Mouse (Mus musculus) forebrain, embryonic 15.5 days (tissue): ENCODE results near the gene Morf4l1. TPM values are rescaled to one million over a fixed set of nuclear protein-coding genes. Genes with fewer than 3 reads are reported as not detected.
"Not testable (repeated sequence)": the region's sequence is repeated elsewhere in the genome, so short reads cannot be mapped to it uniquely, and the experiment has no call there.

Experiments
- ATAC-seq: fragments of 200-750 bp; cut with Nextera tagmentation; replicated peaks from 2 replicates; pipeline ENCODE4 v1.8.0; 2017; ENCODE audit warnings: mild to moderate bottlenecking, moderate TSS enrichment, moderate library complexity
- H3K27ac ChIP-seq: fragments of 300-500 bp; sonication (generic); replicated peaks from 2 replicates; pipeline ENCODE4 v1.5.1; 2015; ENCODE audit warnings: mild to moderate bottlenecking, inconsistent platforms
- H3K27me3 ChIP-seq: fragments of 300-500 bp; sonication (generic); 2 replicates; pipeline ENCODE4 v1.6.1; 2015; ENCODE audit warnings: inconsistent platforms
- H3K36me3 ChIP-seq: fragments of 300-500 bp; sonication (generic); 2 replicates; pipeline ENCODE4 v1.6.1; 2015; ENCODE audit warnings: mild to moderate bottlenecking, inconsistent platforms
- H3K4me1 ChIP-seq: fragments of 300-500 bp; sonication (generic); 2 replicates; pipeline ENCODE4 v1.6.1; 2015; ENCODE audit warnings: inconsistent platforms
- H3K4me2 ChIP-seq: fragments of 300-500 bp; sonication (generic); replicated peaks from 2 replicates; pipeline ENCODE4 v1.6.1; 2015; ENCODE audit warnings: mild to moderate bottlenecking, inconsistent platforms
- H3K4me3 ChIP-seq: fragments of 300-500 bp; sonication (generic); 2 replicates; pipeline ENCODE4 v1.5.1; 2015; ENCODE audit warnings: mild to moderate bottlenecking, inconsistent platforms
- H3K9ac ChIP-seq: fragments of 300-500 bp; sonication (generic); replicated peaks from 2 replicates; pipeline ENCODE4 v1.6.1; 2015; ENCODE audit warnings: mild to moderate bottlenecking, inconsistent platforms
- H3K9me3 ChIP-seq: fragments of 300-500 bp; sonication (generic); 2 replicates; pipeline ENCODE4 v1.6.1; 2016; ENCODE audit warnings: inconsistent platforms
- WGBS: fragments of 180-500 bp; shearing (Covaris S2); methylation state at CpG from one replicate; pipeline ENCODE4 v1.1.7; 2015; ENCODE audit warnings: mixed read lengths; 5-methylcytosine and 5-hydroxymethylcytosine counted together
- polyA plus RNA-seq: library from polyadenylated mRNA; unstranded; fragments of >200 nt; fragmentation: Nextera tagmentation; extraction: Ambion mirVana; gene quantifications from 2 replicates; pipeline ENCODE4 v1.2.1, GENCODE M21; 2015

The Morf4l1 gene
- polyA plus RNA-seq, 1 experiment from 2014 or later = 483 TPM

DNA sequence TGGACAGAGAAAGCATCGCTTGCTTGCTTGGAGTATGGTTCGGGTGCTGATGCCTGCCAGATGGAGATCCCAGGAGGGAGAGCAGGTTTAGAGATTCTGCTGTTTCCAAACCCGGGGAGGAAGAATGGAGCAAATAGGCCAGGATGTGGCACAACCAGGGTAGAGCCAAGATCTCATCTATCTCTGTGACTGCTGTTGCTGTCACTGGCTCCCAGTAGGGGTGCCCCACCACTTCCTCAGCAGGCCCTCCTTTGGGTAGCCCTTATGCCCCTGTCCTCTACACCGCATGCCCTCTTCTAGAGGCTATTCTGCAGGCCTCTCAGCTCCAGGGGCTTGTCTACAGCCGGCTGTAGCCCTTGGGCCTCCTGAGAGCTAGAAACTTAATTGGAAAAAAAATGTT is 38.4 kb downstream of the Morf4l1 start:
- Histone ChIP-seq H3K27ac (no peak overlapping the region), H3K27me3 (no peaks in the 10 kb centered on the region), H3K9me3 (no peaks in the 10 kb centered on the region), H3K36me3 (no peaks in the 10 kb centered on the region), H3K9ac (no peak overlapping the region), H3K4me3 (no peak overlapping the region), H3K4me2 (no peak overlapping the region), H3K4me1 (no peaks in the 10 kb centered on the region)
- WGBS = 87% methylated on average over 5 of the region's 5 CpGs
- no peak for ATAC-seq

DNA sequence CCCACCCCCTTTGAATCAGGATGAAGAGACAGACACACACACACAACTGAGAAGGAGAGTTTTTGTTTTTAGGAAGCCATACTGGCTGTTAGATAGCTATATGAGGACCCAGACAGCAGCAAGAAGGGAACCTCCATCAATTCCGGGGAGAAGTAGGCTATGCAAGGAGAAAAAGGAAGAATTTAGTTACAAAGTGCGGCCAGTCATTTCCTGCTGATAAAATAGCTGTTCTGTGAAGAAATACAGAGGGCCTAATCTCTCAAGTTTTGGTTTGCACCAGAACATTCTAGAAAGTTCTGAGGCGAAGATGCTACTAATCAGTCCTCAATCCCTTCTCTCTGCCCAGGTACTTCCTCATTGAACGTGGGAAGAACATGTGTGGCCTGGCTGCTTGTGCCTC is 39.2 kb downstream of the Morf4l1 start:
- Histone ChIP-seq H3K9me3 (no peaks in the 10 kb centered on the region), H3K36me3 (no peaks in the 10 kb centered on the region), H3K27ac (no peak overlapping the region), H3K27me3 (no peaks in the 10 kb centered on the region), H3K9ac (no peak overlapping the region), H3K4me2 (no peak overlapping the region), H3K4me3 (no peak overlapping the region), H3K4me1 (no peaks in the 10 kb centered on the region)
- no peak for ATAC-seq
- 86% methylated on average over 4 of the region's 4 CpGs for WGBS

DNA sequence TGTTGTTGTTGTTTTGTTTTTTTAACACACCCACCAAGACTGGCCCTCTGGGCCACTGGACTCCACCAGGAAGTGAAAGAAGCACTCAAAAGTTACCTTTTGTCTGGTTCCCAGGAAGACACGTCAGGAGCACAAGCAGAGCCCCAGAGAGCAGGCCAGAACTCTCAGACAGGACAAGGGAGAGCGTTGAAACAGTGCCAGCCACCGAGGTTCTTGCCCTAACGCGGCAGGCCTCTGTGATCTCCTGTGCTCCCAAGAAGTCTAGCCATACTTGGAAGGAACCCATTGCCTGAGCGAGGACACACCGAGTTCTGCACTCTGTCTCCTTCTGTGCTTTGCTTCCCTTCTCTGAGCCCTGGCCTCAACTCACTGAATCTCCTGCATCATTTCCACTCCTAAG is 44.4 kb downstream of the Morf4l1 start:
- H3K4me2 ChIP-seq = no peak overlapping the region
- 86% methylated on average over 7 of the region's 7 CpGs for WGBS
- no peak overlapping the region for H3K27ac ChIP-seq
- no peaks in the 10 kb centered on the region for H3K4me1 ChIP-seq
- no peak for ATAC-seq
- H3K9ac ChIP-seq = no peak overlapping the region
- no peak overlapping the region for H3K4me3 ChIP-seq
- H3K36me3 ChIP-seq = no peaks in the 10 kb centered on the region
- H3K27me3 ChIP-seq = no peaks in the 10 kb centered on the region
- no peaks in the 10 kb centered on the region for H3K9me3 ChIP-seq

DNA sequence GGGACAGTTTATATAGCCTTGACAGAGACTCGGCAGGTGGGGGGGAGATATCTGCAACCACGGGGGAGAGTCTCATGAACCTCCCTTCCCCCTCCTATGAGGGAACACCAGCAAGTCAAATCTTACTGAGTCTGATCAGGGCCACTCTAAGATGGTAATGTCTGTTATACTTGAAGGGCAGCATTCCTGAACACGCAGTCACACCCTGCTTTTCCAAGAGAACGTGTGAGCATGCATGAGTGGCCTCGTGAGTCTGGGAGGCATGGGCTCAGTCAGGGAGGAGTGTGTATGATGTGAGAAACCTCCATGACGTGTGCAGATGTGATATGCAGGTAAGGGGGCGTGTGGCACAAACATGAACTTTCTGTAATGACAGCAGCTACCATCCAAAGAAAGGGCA is 45.1 kb downstream of the Morf4l1 start:
- H3K27ac ChIP-seq = no peak overlapping the region
- H3K36me3 ChIP-seq = no peaks in the 10 kb centered on the region
- no peaks in the 10 kb centered on the region for H3K9me3 ChIP-seq
- no peak overlapping the region for H3K9ac ChIP-seq
- H3K27me3 ChIP-seq = no peaks in the 10 kb centered on the region
- H3K4me2 ChIP-seq = no peak overlapping the region
- no peak overlapping the region for H3K4me3 ChIP-seq
- WGBS = 84% methylated on average over 7 of the region's 7 CpGs
- ATAC-seq = no peak
- no peaks in the 10 kb centered on the region for H3K4me1 ChIP-seq

DNA sequence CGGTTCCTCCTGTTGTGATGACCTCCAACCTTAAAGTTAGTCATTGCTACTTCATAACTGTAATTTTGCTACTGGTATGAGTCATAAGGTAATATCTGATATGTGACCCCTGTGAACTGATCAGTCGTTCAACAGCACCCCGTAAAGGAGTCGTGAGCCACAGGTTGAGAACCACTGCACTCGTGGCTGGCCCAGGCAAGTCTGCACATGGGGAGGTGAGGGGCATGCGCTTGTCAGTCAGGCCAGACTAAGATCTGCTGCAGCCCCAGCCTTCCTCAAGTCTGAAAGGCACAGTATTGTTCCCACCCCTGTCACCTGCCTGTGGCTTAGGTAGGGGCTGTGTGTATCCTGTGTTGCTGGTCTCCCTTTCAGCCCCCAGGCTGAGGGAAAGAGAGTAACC is 45.8 kb downstream of the Morf4l1 start:
- Histone ChIP-seq H3K27ac (no peak overlapping the region), H3K9me3 (no peaks in the 10 kb centered on the region), H3K9ac (no peak overlapping the region), H3K4me1 (no peaks in the 10 kb centered on the region), H3K4me3 (no peak overlapping the region), H3K27me3 (no peaks in the 10 kb centered on the region), H3K36me3 (no peaks in the 10 kb centered on the region), H3K4me2 (no peak overlapping the region)
- no peak for ATAC-seq
- WGBS = 86% methylated on average over 6 of the region's 6 CpGs

DNA sequence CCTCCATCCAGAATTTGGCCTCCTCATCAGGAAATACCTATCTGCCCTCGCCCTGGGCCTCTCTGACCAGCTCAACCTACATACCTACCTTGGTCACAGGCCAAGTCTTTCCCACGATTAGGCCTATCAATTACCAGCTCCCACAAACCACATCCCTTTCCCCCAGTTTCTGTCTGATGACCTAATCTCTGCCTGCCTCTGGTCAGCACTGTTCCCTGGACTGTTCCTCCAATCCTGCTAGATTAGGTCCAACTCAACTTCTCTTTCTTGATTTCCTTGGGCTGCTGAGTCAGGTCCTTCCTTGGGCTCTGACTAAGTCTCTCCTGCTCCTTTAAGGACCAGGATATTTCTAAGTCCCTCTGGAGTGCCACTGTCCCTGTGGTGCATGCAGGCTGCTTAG is 47.2 kb downstream of the Morf4l1 start:
- 88% methylated on average over 2 of the region's 2 CpGs for WGBS
- no peaks in the 10 kb centered on the region for H3K36me3 ChIP-seq
- no peak for ATAC-seq
- H3K4me1 ChIP-seq = no peaks in the 10 kb centered on the region
- no peak overlapping the region for H3K9ac ChIP-seq
- H3K9me3 ChIP-seq = no peaks in the 10 kb centered on the region
- no peak overlapping the region for H3K4me2 ChIP-seq
- H3K4me3 ChIP-seq = no peak overlapping the region
- no peak overlapping the region for H3K27ac ChIP-seq
- no peaks in the 10 kb centered on the region for H3K27me3 ChIP-seq

DNA sequence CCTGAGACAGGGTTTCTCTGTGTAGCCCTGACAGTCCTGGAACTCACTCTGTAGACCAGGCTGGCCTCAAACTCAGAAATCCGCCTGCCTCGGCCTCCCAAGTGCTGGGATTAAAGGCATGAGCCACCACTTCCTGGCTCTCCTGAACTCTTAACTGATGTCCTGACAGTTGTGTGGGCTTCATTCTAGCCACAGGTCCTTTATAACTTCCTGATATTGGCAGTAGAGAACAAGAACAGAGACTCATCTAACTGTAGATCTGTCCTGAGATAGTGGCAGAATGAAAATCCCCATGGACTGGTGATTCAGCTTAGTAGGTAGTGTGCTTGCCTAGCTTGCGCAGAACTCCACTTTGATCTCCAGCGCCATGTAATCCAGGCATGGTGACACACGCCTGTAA is 53.6 kb downstream of the Morf4l1 start:
- H3K36me3 ChIP-seq, ATAC-seq, H3K27ac ChIP-seq, H3K9me3 ChIP-seq, H3K4me2 ChIP-seq, H3K9ac ChIP-seq, H3K4me1 ChIP-seq, H3K4me3 ChIP-seq, H3K27me3 ChIP-seq: not testable (repeated sequence)
- WGBS = 86% methylated on average over 5 of the region's 5 CpGs

DNA sequence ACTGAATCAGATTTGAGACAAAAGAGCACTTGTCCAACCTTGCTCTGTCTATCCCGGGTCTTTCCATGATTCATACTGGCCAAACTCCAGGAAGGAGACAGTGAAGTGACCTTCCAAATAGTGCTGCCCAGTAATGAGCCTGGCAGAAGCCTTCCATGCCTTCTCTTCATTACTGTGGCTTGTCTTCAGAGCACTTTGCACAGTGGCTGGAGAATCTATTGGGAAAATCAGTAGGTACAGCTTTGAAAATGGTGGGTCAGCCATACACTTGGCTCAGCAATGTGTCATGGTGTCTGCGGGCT is 54.0 kb downstream of the Morf4l1 start:
- no peak overlapping the region for H3K4me2 ChIP-seq
- H3K36me3 ChIP-seq = no peaks in the 10 kb centered on the region
- no peak overlapping the region for H3K4me3 ChIP-seq
- WGBS = 72% methylated on average over 2 of the region's 2 CpGs
- no peak overlapping the region for H3K9ac ChIP-seq
- H3K27me3 ChIP-seq = no peaks in the 10 kb centered on the region
- H3K9me3 ChIP-seq = no peaks in the 10 kb centered on the region
- no peak overlapping the region for H3K27ac ChIP-seq
- no peaks in the 10 kb centered on the region for H3K4me1 ChIP-seq
- no peak for ATAC-seq

DNA sequence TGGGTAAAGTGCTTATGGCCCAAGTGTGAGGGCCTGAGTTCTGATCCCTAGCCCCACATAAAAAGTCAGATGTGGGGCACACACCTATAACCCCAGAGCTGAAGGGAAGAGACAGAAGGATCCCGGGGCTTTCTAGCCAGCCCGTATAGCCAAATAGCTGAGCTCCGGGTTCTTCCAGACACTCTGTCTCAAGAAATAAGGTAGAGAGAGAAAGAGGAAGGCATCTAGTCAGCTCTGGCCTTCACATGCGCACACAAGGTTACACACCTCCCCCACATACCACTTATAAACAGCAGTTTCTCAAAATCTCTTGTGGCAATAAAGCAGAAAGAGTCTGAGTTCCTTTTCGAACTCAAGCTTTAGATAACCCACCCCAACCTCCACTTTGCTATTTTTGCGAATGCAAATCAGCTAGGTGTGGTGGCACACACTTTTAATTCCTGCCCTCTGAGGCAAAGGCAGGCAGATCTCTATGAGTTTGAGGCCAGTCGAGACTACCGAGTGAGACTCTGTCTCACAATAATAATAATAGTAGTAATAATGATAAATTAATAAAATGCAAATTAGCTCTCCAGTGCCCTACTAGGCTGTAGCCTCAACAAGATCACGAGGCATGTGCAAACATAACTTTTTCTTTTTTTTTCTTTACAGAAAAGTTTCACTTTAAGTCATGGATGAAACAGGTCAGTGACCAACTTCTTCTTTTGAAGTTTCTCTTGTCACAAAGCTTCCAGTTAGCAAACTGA is 54.6 kb downstream of the Morf4l1 start:
- Histone ChIP-seq H3K9me3 (no peaks in the 10 kb centered on the region), H3K4me3 (no peak overlapping the region), H3K36me3 (no peaks in the 10 kb centered on the region), H3K27ac (no peak overlapping the region), H3K4me2 (no peak overlapping the region), H3K4me1 (peaks cover 1% of the 10 kb centered on the region), H3K27me3 (no peaks in the 10 kb centered on the region), H3K9ac (no peak overlapping the region)
- no peak for ATAC-seq
- 92% methylated on average over 9 of the region's 9 CpGs for WGBS

DNA sequence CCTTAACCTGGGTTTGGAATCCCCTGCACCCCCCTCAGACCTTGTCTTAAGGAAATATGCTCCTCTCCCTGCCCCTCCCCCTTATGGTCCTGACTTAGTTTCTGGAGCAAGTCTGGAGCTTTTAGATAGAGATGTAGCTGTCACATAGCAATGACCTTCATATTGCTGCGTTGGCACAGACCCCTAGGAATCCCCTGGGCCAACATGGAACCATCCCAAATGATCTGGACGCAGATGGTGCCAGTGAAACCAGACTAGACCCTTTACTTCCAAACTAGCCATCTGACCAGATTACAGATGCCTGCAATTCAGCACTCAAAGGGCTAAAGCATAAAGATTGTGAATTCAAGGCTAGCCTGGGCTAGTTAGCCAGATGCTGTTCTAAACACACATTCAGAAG is 57.9 kb downstream of the Morf4l1 start:
- H3K9ac ChIP-seq = no peak overlapping the region
- H3K27me3 ChIP-seq = no peaks in the 10 kb centered on the region; the same call in 1 of the 2 replicates
- WGBS = 87% methylated on average over 2 of the region's 2 CpGs
- no peak overlapping the region for H3K4me2 ChIP-seq
- peaks cover 10% of the 10 kb centered on the region for H3K4me1 ChIP-seq
- H3K27ac ChIP-seq = no peak overlapping the region
- ATAC-seq = no peak
- H3K9me3 ChIP-seq = no peaks in the 10 kb centered on the region
- no peak overlapping the region for H3K4me3 ChIP-seq
- H3K36me3 ChIP-seq = no peaks in the 10 kb centered on the region

DNA sequence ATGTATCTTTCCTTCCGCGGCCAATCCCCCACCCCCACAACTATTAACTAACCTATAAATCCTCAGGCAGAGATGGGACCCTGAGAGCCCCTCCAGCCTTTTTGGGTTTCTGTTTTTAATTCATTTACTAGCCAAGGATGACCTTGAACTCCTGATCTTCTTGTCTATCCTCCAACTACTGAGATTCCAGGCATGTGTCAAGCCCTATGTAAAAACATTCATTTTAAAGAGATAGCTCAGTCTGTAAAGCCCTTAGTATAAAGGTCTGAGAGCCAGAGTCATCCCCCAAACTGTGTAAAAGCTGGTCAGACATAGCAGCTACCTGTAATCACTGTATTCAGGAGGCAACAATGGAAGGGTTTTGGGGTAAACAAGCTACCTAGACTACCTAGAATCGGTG is 58.7 kb downstream of the Morf4l1 start:
- ATAC-seq = no peak
- Histone ChIP-seq H3K9me3 (no peaks in the 10 kb centered on the region), H3K4me3 (no peak overlapping the region), H3K4me1 (peaks cover 10% of the 10 kb centered on the region), H3K4me2 (no peak overlapping the region), H3K36me3 (no peaks in the 10 kb centered on the region), H3K27me3 (no peaks in the 10 kb centered on the region; the same call in 1 of the 2 replicates), H3K9ac (no peak overlapping the region), H3K27ac (no peak overlapping the region)
- WGBS = 82% methylated on average over 3 of the region's 3 CpGs

DNA sequence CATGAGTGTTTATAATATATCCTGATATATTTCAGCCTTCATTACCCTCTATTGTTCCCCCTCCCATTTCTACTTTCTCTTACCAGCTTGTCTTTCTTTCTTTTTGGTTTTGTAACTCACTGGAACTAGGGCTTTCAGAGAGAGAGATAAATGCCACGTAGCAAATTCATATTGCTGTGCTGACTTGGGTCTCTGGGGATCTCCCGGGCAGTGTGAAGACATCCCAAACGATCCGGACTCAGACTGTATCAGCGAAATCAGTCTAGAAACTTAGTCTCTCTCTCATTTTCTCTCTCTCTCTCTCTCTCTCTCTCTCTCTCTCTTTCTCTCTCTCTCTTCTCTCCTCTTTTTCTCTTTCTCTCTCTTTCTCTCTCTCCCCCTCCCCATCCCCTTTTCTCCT is 59.2 kb downstream of the Morf4l1 start:
- Histone ChIP-seq H3K4me1 (peaks cover 10% of the 10 kb centered on the region), H3K27ac (no peak overlapping the region), H3K9ac (no peak overlapping the region), H3K36me3 (no peaks in the 10 kb centered on the region), H3K4me2 (no peak overlapping the region), H3K4me3 (no peak overlapping the region), H3K9me3 (no peaks in the 10 kb centered on the region), H3K27me3 (no peaks in the 10 kb centered on the region; the same call in 1 of the 2 replicates)
- WGBS = 60% methylated on average over 5 of the region's 5 CpGs
- ATAC-seq = no peak
